Mouse (Mus musculus): ENCODE measurements around the gene Hdac7. TPM values are rescaled to one million over a fixed set of nuclear protein-coding genes. Genes with fewer than 3 reads are reported as not detected.

The Hdac7 gene
- polyA plus RNA-seq, 1 experiment from 2014 or later, result 29.9 TPM

GRCm38 (mm10) chr15:97829432-97829831, 14.9 kb downstream of the Hdac7 start:
- H3K4me1 ChIP-seq, result peaks cover 60% of the 10 kb centered on the region
- H3K9ac ChIP-seq (replicated peaks), result peak overlapping the region; percentile 28; the same call in 1 of the 2 replicates

GRCm38 (mm10) chr15:97828901-97829338, 15.4 kb downstream of the Hdac7 start:
- no peaks in the 10 kb centered on the region for H3K36me3 ChIP-seq
- H3K9ac ChIP-seq (replicated peaks), result no peak overlapping the region
- WGBS, result 65% methylated on average over 5 of the region's 5 CpGs
- H3K4me3 ChIP-seq, result no peak overlapping the region
- peaks cover 65% of the 10 kb centered on the region for H3K4me1 ChIP-seq
- peak overlapping the region; percentile 67 for H3K4me2 ChIP-seq (replicated peaks)
- no peak overlapping the region for H3K27ac ChIP-seq (replicated peaks)
- ATAC-seq (ENCODE audit: low FRiP score, low read depth), result no peak
- peaks cover 27% of the 10 kb centered on the region for H3K27me3 ChIP-seq
- no peaks in the 10 kb centered on the region for H3K9me3 ChIP-seq

More at GRCm38 (mm10) chr15:97829432-97829831, 14.9 kb downstream of the Hdac7 start:
- H3K27me3 ChIP-seq, result peaks cover 30% of the 10 kb centered on the region
- no peak overlapping the region for H3K27ac ChIP-seq (replicated peaks)
- peak overlapping the region; percentile 67 for H3K4me2 ChIP-seq (replicated peaks)
- 59% methylated on average over 2 of the region's 2 CpGs for WGBS
- H3K9me3 ChIP-seq, result no peaks in the 10 kb centered on the region
- H3K36me3 ChIP-seq, result no peaks in the 10 kb centered on the region
- peak overlapping the region; percentile 96 for H3K4me3 ChIP-seq
- ATAC-seq (ENCODE audit: low FRiP score, low read depth), result no peak

- H3K36me3 ChIP-seq, result no peaks in the 10 kb centered on the region
- no peaks in the 10 kb centered on the region for H3K9me3 ChIP-seq
- peaks cover 21% of the 10 kb centered on the region for H3K27me3 ChIP-seq
- peak overlapping the region; percentile 17; the same call in 1 of the 2 replicates for H3K27ac ChIP-seq (replicated peaks)
- 0 out of 2 replicates have a peak overlapping the region, but pooled peaks have one; percentile 31 for H3K9ac ChIP-seq (replicated peaks)
- 66% methylated on average over 6 of the region's 6 CpGs for WGBS
- H3K4me3 ChIP-seq, result no peak overlapping the region
- H3K4me1 ChIP-seq, result peaks cover 71% of the 10 kb centered on the region
- no peak for ATAC-seq (ENCODE audit: low FRiP score, low read depth)
- peak overlapping the region; percentile 26 for H3K4me2 ChIP-seq (replicated peaks)
These were observed 16.0 kb downstream of the Hdac7 start for GRCm38 (mm10) chr15:97828221-97828842.

DNA sequence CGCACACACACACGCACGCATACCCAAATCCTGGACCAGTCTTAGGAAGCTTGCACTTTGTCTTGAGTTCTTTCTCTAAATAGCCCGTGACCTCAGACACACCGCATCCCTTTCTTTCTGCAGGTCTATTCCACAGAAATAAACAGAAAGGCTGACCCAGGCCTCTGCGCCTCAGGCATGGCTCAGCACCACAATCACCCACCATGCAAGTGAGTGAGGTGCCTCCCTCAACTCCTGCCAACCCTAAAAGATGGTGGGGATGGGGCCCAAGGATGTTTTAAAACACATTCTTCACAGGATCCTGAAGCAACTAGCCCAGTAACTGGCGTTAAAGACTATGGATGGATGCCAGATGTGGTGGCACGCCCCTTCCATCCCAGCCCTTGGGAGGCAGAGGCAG, 16.9 kb downstream of the Hdac7 start:
- ATAC-seq (ENCODE audit: low FRiP score, low read depth), result no peak

GRCm38 (mm10) chr15:97826588-97827261, 17.6 kb downstream of the Hdac7 start:
- H3K9ac ChIP-seq (replicated peaks), result no peak overlapping the region
- H3K4me3 ChIP-seq, result no peak overlapping the region
- no peak overlapping the region for H3K4me2 ChIP-seq (replicated peaks)
- WGBS, result 74% methylated on average over 5 of the region's 5 CpGs
- ATAC-seq (ENCODE audit: low FRiP score, low read depth), result no peak
- H3K27me3 ChIP-seq, result peaks cover 16% of the 10 kb centered on the region; the same call in 1 of the 2 replicates
- no peak overlapping the region for H3K27ac ChIP-seq (replicated peaks)
- H3K9me3 ChIP-seq, result no peaks in the 10 kb centered on the region
- H3K4me1 ChIP-seq, result peaks cover 76% of the 10 kb centered on the region
- no peaks in the 10 kb centered on the region for H3K36me3 ChIP-seq

More for the DNA sequence above, 16.9 kb downstream of the Hdac7 start:
- Histone ChIP-seq H3K9me3 (no peaks in the 10 kb centered on the region), H3K9ac (replicated peaks) (no peak overlapping the region), H3K36me3 (no peaks in the 10 kb centered on the region), H3K27ac (replicated peaks) (no peak overlapping the region), H3K4me1 (peaks cover 78% of the 10 kb centered on the region), H3K4me2 (replicated peaks) (0 out of 2 replicates have a peak overlapping the region, but pooled peaks have one; percentile 6), H3K27me3 (peaks cover 20% of the 10 kb centered on the region; the same call in 1 of the 2 replicates), H3K4me3 (no peak overlapping the region)
- WGBS, result 88% methylated on average over 8 of the region's 8 CpGs

DNA sequence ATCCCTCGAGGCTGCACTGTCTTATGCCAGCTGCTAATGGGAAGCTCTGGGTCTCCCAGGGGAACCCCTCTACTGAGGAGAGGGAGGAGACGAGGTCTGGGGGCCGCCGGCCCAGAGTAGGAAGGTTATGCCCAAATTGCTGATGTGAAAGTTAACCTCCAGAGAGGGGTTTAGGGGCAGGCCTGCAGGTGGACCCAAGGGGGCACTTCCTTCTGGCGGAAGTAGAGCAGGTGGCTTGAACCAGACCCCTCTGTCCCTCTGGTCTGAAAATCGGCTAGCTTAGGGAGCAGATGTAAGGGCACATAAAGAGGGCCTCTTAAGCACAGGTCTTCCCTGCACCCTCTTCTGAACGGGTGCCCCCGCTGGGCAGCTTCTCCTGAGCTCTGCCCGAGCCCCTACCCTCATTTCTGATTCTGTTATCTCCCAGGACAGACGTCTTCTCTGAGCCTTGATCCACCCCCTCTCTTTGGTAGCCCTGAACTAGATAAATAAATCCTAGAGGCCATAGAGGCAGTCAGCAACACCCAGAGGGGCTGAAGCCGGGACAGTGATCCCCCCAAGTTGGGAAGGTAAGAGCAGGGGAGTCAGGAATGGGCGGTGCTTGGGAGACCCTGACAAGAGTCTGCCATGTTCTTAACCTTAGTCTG, 18.2 kb downstream of the Hdac7 start:
- Histone ChIP-seq H3K36me3 (no peaks in the 10 kb centered on the region), H3K27me3 (peaks cover 16% of the 10 kb centered on the region; the same call in 1 of the 2 replicates), H3K9me3 (no peaks in the 10 kb centered on the region), H3K4me1 (peaks cover 82% of the 10 kb centered on the region), H3K4me3 (no peak overlapping the region), H3K9ac (replicated peaks) (0 out of 2 replicates have a peak overlapping the region, but pooled peaks have one; percentile 20), H3K27ac (replicated peaks) (0 out of 2 replicates have a peak overlapping the region, but pooled peaks have one; percentile 32), H3K4me2 (replicated peaks) (peak overlapping the region; percentile 34; the same call in 1 of the 2 replicates)
- 34% methylated on average over 12 of the region's 12 CpGs for WGBS
- ATAC-seq (ENCODE audit: low FRiP score, low read depth), result no peak

DNA sequence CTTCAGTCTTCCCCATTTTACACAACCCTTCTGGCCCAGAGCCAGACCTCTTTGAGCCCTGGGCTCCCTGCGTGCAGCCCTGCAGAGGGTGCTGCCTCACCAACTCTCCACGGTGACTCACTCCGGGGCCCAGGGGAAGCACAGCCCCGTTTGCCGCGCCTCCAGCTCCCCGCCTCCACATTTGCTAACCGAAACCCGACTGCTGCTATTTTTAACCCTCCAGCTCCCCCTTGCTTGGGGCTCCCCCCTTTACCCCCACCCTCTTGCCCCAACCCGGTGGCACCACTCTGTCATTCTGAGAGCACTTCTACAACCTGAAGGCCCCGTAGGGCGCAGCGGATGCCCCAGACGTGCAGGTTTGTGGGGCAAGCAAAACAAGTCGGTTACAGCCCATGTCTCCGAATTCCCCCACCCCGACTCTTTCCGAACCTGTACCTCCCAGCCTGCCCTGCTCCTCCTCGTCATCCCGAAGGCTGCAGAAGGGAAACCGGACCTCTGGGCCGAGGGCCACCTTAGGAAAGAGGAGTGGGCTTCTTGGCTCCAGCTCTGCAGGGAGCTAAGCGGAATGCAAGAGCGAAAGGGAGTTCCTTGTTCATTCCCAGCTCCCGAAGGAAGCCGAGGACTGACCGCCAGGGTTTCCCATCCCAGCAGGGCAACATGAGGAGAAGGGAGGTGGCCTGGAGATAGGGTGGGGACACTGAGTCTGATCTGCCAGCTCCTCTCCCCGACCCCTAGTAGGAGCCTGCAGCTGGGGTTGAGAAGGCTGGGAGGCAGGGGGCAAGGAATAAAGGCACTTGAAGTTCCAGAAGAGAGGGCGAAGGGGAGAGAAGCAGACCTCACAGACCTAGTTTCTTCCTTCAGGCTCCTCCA, 19.0 kb downstream of the Hdac7 start:
- Histone ChIP-seq H3K4me1 (peaks cover 80% of the 10 kb centered on the region), H3K27me3 (peaks cover 16% of the 10 kb centered on the region; the same call in 1 of the 2 replicates), H3K27ac (replicated peaks) (0 out of 2 replicates have a peak overlapping the region, but pooled peaks have one; percentile 32), H3K36me3 (peaks cover 5% of the 10 kb centered on the region; the same call in 1 of the 2 replicates), H3K9ac (replicated peaks) (peak overlapping the region; percentile 20; the same call in 1 of the 2 replicates), H3K4me3 (peak overlapping the region; percentile 10; the same call in 1 of the 2 replicates), H3K4me2 (replicated peaks) (peak overlapping the region; percentile 34), H3K9me3 (no peaks in the 10 kb centered on the region)
- 9% methylated on average over 29 of the region's 29 CpGs for WGBS
- ATAC-seq (ENCODE audit: low FRiP score, low read depth), result no peak

DNA sequence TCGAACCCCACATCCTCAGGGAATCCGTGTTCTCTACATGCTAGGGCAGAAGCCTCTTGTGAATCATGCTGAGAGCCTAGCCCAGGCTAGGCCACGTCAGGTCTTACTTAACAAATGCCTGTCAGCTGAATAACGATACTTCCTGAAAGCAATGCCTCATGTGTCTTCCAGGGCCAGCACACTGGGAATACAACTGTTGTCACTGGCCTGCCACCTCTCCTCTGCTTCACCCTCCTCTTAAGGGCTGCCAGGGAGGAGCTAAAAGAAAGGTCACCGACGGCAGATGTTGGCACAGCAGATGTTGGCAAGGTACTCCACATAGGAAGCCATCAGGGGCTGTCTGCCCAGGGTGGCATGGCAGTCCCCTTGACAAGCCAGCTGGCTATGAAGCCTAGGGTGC, 20.3 kb downstream of the Hdac7 start:
- no peak overlapping the region for H3K9ac ChIP-seq (replicated peaks)
- H3K9me3 ChIP-seq, result no peaks in the 10 kb centered on the region
- H3K4me2 ChIP-seq (replicated peaks), result no peak overlapping the region
- 88% methylated on average over 6 of the region's 6 CpGs for WGBS
- H3K4me3 ChIP-seq, result no peak overlapping the region
- H3K27me3 ChIP-seq, result 0 out of 2 replicates have a peak, but pooled peaks cover 10% of the 10 kb centered on the region
- ATAC-seq (ENCODE audit: low FRiP score, low read depth), result no peak
- H3K27ac ChIP-seq (replicated peaks), result no peak overlapping the region
- H3K4me1 ChIP-seq, result peaks cover 67% of the 10 kb centered on the region
- peaks cover 5% of the 10 kb centered on the region; the same call in 1 of the 2 replicates for H3K36me3 ChIP-seq

- peaks cover 5% of the 10 kb centered on the region; the same call in 1 of the 2 replicates for H3K36me3 ChIP-seq
- peaks cover 62% of the 10 kb centered on the region for H3K4me1 ChIP-seq
- no peak overlapping the region for H3K4me3 ChIP-seq
- H3K27me3 ChIP-seq, result 0 out of 2 replicates have a peak, but pooled peaks cover 10% of the 10 kb centered on the region
- no peak overlapping the region; the same call in 1 of the 2 replicates for H3K27ac ChIP-seq (replicated peaks)
- H3K4me2 ChIP-seq (replicated peaks), result no peak overlapping the region
- WGBS, result 72% methylated on average over 12 of the region's 12 CpGs
- ATAC-seq (ENCODE audit: low FRiP score, low read depth), result no peak
- H3K9me3 ChIP-seq, result no peaks in the 10 kb centered on the region
- H3K9ac ChIP-seq (replicated peaks), result no peak overlapping the region
These were observed 20.8 kb downstream of the Hdac7 start for GRCm38 (mm10) chr15:97823479-97823878.

- H3K27me3 ChIP-seq, result 0 out of 2 replicates have a peak, but pooled peaks cover 10% of the 10 kb centered on the region
- peaks cover 5% of the 10 kb centered on the region; the same call in 1 of the 2 replicates for H3K36me3 ChIP-seq
- H3K9me3 ChIP-seq, result no peaks in the 10 kb centered on the region
- H3K9ac ChIP-seq (replicated peaks), result no peak overlapping the region
- H3K4me1 ChIP-seq, result peaks cover 58% of the 10 kb centered on the region
- 53% methylated on average over 11 of the region's 12 CpGs for WGBS
- no peak overlapping the region for H3K4me3 ChIP-seq
- H3K27ac ChIP-seq (replicated peaks), result no peak overlapping the region
- no peak for ATAC-seq (ENCODE audit: low FRiP score, low read depth)
- no peak overlapping the region for H3K4me2 ChIP-seq (replicated peaks)
These were observed 21.6 kb downstream of the Hdac7 start for GRCm38 (mm10) chr15:97822545-97823228.

Data from midbrain, embryonic 12.5 days (tissue).